Mouse (Mus musculus): ENCODE results near the gene Isg15. TPM values are rescaled to one million over a fixed set of nuclear protein-coding genes. Genes with fewer than 3 reads are reported as not detected.

The Isg15 gene
- polyA plus RNA-seq (2014; fragmentation: Illumina TruSeq; extraction: RNeasy Lipid Tissue Mini Kit (QIAGEN cat#74804); ENCODE audit: low replicate concordance) = not detected

DNA sequence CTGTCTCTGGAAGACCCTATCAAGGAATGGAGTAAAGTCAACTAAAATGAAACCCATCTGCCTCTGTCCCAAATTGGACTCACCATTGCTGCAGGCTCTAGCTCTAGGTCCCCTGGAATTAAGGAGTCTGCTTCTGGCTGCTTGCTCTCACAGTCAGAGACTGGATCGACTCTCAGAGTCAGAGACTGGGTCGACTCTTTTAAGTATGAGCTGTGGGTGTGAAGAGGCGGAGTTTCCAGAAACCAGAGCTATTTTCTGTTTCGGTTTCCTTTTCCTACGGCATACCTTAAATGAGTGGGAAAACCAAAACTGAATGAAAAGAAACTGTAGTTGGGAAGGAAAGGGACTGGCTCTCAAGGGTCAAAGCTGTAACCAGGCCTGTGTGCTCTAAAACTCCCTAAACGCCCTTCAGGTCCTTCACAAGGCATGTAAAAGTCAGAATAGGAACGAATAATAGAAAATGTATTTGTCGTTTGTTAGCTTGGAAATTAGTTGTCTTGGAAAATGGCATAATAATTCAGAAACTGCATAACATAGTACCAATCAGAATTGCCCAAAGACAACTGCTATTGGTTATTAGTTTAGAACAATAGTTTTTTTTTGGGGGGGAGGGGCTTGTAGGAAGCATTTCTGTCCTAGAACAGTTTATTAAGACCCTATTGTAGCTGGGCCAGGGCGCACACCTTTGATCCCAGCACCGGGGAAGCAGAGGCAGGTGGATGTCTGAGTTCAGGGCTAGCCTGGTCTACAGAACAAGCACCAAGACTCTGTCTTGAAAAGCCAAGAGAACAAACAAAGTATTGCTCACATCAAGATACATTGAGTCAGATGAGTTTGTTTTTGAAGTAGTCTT is at the start of gene Isg15:
Isg15 (minus strand) TSS at position 196 of the 853 bp plus-strand sequence.

DNA sequence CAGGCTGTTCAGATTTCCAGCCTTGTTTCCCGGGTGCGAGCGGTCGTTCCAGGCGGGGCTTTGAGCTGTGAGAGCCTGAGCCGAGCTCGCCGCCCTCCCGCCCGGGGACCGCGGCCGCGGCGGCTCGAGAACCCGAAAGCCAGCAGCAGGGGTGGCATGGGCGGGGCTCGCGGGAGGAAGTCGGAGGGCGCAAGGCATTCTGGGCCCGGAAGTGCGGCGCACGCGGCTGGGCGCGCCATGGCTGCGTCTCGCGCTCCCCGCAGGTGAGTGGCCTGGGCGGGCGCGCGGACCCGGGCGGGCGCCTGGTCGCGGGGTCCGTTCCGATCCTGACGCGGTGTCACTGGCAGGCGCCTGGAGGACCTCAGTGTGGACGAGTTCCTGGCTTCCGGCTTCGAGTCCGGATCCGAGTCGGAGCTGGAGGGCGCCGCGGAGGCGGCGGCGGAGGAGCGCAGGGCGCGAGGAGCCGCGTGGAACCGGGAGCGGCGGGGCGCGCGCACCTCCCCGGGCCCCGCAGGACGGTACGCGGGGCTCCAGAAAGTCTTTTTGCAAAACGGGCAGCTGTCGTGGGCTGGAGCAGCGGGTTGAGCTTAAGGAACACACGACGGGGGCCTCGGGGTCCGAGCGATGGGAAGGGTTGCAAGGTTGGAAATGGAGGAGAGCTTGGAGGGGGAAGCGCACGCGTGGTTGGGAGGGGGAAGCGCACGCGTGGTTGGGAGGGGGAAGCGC is 35.4 kb upstream of the Isg15 start, which contains the start of gene Noc2l:
Noc2l (plus strand) TSS at position 203 of the 726 bp plus-strand sequence.

DNA sequence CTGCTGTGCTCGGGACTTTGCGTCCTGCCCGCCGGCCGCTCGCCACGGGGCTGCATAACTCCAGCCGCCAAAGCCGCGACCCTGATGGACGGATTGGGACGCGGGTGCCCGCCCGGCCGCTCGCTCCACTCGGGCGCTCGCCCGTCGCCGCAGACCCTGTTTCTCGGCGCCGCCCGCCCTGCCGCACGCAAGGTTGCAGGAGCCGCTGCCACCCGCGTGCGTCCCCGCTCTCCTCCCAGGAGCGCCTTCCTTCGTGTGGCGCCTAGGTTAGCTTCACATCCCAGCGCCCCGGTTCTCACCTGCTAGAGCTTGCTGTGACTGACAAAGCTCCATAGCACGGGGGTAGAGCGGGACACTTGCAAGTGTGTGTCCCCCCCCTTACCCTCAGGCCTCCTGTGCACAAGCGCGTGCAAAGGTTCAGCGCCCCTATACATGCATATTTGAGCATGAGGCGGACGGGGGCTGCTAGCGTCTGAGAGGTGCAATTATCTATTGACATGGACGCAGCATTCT is 34.1 kb upstream of the Isg15 start, which contains the start of gene Plekhn1:
Plekhn1 (minus strand) TSS at position 157 of the 513 bp plus-strand sequence.

DNA sequence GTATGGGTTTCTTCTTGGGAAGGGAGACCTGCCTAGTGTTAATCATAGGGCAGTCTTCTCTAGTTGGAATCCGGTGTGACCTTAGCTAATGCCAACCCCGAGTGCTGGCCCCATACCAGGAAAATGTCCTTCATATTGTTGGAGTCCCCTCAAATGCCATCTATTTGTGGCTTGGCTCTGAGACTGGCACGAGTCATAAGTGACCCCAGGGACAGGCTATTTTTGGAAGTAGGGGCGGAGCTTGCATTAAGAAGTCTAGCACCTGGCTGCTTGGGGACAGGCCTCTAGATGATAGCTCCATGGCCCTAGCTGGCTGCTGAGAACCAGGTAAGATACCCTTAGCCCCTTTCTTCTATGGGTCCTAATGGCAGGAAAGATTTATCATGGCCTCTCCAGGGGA is 15.0 kb upstream of the Isg15 start, which contains the start of gene Perm1:
Perm1 (plus strand) TSS at position 220 of the 400 bp plus-strand sequence.

DNA sequence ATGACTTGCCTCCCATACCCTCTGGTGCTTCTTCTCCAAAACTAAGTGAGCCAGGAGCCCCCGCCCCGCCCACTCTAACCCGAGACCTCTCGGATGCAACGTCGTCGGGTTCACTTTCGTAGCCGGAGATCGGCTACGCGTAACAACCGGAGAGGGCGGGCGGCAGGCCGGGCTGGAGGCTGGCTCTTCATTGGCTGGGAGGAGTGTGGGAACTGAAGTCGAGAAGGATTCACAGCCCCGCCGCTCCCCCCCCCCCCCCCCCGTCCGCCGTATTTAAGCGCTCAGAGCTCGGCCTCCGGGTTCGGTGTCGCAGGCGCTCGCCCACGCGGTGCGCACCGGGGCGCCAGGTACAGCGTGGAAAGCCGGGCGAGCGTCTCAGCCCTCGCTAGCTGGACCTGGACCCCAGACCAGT is 2.4 kb upstream of the Isg15 start, which contains the start of gene AW011738:
AW011738 (plus strand) TSS at position 304 of the 412 bp plus-strand sequence.

DNA sequence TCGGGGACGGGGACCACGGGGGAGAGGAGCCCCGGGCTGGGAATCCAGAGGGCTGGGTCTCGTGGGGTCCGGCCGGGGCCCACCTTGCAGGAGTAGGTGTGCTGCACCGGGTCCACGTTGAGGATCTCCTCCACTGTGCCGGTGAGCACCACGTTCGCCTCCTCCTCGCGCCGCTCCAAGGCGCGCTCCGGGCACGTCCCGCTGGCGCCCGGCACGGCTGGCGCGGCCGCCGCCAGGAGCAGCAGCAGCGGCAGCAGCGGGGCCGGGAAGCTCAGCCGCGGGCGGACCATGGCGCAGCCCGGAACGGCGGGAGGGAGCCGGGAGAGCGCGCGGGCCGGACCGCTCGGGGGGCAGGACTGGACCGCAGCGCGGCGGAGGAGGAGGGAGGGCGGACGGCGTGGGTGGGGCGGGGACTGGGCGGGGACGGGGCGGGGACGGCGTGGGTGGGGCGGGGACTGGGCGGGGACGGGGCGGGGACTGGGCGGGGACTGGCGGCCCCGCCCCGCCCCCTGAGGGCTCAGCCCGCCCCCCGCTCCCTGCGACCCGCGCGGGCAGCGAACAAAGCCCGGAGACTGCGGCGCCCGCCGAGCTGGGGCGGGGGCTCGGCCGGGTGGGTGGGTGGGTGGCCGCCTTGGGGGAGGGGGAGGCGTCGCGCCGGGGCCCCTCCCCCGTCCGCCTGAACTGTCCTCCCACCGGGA is 3.3 kb downstream of the Isg15 start, which contains the start of gene Agrn:
Agrn (minus strand) TSS at position 358 of the 698 bp plus-strand sequence.

Other genes with a start within 250 kb of the Isg15 start
- 15.7 TPM for gene C1qtnf12, start 238.5 kb downstream of the Isg15 start, polyA plus RNA-seq (2014; fragmentation: Illumina TruSeq; extraction: RNeasy Lipid Tissue Mini Kit (QIAGEN cat#74804); ENCODE audit: low replicate concordance)
- 3.5 TPM for gene B3galt6, start 208.2 kb downstream of the Isg15 start, polyA plus RNA-seq (2014; fragmentation: Illumina TruSeq; extraction: RNeasy Lipid Tissue Mini Kit (QIAGEN cat#74804); ENCODE audit: low replicate concordance)
- 126 TPM for gene Sdf4, start 207.9 kb downstream of the Isg15 start, polyA plus RNA-seq (2014; fragmentation: Illumina TruSeq; extraction: RNeasy Lipid Tissue Mini Kit (QIAGEN cat#74804); ENCODE audit: low replicate concordance)
- not detected for gene Tnfrsf4, start 187.0 kb downstream of the Isg15 start, polyA plus RNA-seq (2014; fragmentation: Illumina TruSeq; extraction: RNeasy Lipid Tissue Mini Kit (QIAGEN cat#74804); ENCODE audit: low replicate concordance)
- gene Tnfrsf18, start 174.7 kb downstream of the Isg15 start, polyA plus RNA-seq (2014; fragmentation: Illumina TruSeq; extraction: RNeasy Lipid Tissue Mini Kit (QIAGEN cat#74804); ENCODE audit: low replicate concordance) = not detected
- gene Ttll10, start 141.4 kb downstream of the Isg15 start, polyA plus RNA-seq (2014; fragmentation: Illumina TruSeq; extraction: RNeasy Lipid Tissue Mini Kit (QIAGEN cat#74804); ENCODE audit: low replicate concordance) = 0.59 TPM
- gene 9430015G10Rik, start 90.8 kb downstream of the Isg15 start, polyA plus RNA-seq (2014; fragmentation: Illumina TruSeq; extraction: RNeasy Lipid Tissue Mini Kit (QIAGEN cat#74804); ENCODE audit: low replicate concordance) = 1.2 TPM
- gene Rnf223, start 70.3 kb downstream of the Isg15 start, polyA plus RNA-seq (2014; fragmentation: Illumina TruSeq; extraction: RNeasy Lipid Tissue Mini Kit (QIAGEN cat#74804); ENCODE audit: low replicate concordance) = not detected
- 20.5 TPM for gene Agrn, start 3.3 kb downstream of the Isg15 start, polyA plus RNA-seq (2014; fragmentation: Illumina TruSeq; extraction: RNeasy Lipid Tissue Mini Kit (QIAGEN cat#74804); ENCODE audit: low replicate concordance)
- gene AW011738, start 2.5 kb upstream of the Isg15 start, polyA plus RNA-seq (2014; fragmentation: Illumina TruSeq; extraction: RNeasy Lipid Tissue Mini Kit (QIAGEN cat#74804); ENCODE audit: low replicate concordance) = 0.67 TPM
- gene Perm1, start 15.1 kb upstream of the Isg15 start, polyA plus RNA-seq (2014; fragmentation: Illumina TruSeq; extraction: RNeasy Lipid Tissue Mini Kit (QIAGEN cat#74804); ENCODE audit: low replicate concordance) = not detected
- 5.9 TPM for gene Plekhn1, start 34.0 kb upstream of the Isg15 start, polyA plus RNA-seq (2014; fragmentation: Illumina TruSeq; extraction: RNeasy Lipid Tissue Mini Kit (QIAGEN cat#74804); ENCODE audit: low replicate concordance)
- 2.5 TPM for gene Noc2l, start 35.2 kb upstream of the Isg15 start, polyA plus RNA-seq (2014; fragmentation: Illumina TruSeq; extraction: RNeasy Lipid Tissue Mini Kit (QIAGEN cat#74804); ENCODE audit: low replicate concordance)
- not detected for gene Samd11, start 54.8 kb upstream of the Isg15 start, polyA plus RNA-seq (2014; fragmentation: Illumina TruSeq; extraction: RNeasy Lipid Tissue Mini Kit (QIAGEN cat#74804); ENCODE audit: low replicate concordance)
- gene Vmn2r-ps159, start 130.3 kb upstream of the Isg15 start, polyA plus RNA-seq (2014; fragmentation: Illumina TruSeq; extraction: RNeasy Lipid Tissue Mini Kit (QIAGEN cat#74804); ENCODE audit: low replicate concordance) = not detected